Mouse (Mus musculus) 3T3-L1 (cell line): ENCODE data around the gene Aimp2.

Experiments
- DNase-seq: peaks from one replicate; pipeline ENCODE4 v3.0.0-alpha.2; 2015; ENCODE audit warnings: low read depth, low spot score

Aimp2 gene

DNA sequence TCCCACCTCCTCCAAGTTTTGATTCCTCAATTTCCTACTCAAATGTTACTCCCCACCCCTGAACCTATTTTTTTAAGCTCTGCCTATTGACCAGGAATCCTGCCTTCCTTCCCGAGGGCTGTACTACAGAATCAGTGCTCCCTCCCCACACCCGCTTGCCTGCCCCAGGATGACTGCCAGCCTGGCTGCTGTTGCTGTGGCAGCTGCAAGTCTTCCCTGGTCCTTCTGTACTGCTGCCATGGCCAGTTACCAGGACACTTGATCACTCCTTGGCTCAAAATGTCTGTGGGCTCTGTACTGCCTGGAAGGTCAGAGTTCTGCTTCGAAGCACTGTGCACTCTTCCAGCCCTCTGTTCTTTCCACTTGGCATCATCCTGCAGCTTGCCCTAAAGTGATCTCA, 7.5 kb downstream of the Aimp2 start:
- DNase-seq, result no peak

DNA sequence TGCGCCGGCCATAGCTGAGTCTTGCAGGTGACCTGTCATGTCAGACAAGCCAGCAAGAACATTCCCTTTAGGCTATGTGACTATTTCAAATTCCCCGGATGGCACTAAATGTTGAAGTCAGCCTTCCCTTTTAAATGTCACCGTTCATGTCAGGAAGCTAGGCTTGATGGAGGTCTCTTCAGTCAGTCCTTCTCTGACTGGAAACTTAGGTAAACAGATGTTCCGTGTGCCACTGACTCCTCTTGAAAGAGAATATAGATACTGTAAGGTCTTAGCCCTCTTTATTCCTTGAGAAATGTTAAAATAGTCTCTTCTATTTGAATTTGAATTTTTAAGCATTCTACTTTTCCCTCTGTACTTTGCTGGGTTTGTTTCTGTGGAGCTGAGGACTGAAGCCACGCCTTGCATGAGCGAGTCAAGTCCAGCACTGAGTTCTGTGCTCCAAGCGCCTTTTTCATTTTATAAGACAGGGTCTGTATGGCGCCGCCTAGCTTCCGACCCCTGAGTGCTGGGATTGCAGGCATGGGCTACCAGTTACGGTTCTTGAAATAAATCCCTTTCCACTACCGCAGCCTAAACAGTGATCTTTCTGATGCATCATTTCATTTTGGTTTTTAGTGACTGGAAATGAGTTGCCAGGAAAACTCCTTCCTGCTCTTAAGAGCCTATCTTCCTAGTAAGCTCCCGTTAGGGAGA, 11.9 kb downstream of the Aimp2 start, which contains the start of gene Ankrd61:
Gene Ankrd61, minus strand, starts transcription at position 51 of the 696 bp plus-strand sequence.
- DNase-seq, result no peak

DNA sequence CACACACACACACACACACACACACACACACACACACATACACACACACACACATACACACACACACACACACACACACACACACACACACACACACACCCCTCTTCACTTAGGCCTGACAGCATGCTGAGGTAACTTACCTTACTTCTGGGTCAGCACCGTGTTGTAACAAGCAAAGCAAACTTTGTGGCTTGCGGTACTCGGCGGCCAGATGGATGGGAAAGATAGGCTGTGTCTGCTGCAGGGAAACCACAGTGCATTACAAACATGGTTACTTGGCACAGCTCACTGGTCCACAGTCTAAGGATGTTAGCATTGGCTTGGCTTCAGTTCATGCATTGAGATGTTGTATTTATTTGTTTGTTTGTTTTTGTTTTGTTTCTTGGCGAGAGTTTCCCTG, 16.3 kb downstream of the Aimp2 start:
- DNase-seq, result no peak

DNA sequence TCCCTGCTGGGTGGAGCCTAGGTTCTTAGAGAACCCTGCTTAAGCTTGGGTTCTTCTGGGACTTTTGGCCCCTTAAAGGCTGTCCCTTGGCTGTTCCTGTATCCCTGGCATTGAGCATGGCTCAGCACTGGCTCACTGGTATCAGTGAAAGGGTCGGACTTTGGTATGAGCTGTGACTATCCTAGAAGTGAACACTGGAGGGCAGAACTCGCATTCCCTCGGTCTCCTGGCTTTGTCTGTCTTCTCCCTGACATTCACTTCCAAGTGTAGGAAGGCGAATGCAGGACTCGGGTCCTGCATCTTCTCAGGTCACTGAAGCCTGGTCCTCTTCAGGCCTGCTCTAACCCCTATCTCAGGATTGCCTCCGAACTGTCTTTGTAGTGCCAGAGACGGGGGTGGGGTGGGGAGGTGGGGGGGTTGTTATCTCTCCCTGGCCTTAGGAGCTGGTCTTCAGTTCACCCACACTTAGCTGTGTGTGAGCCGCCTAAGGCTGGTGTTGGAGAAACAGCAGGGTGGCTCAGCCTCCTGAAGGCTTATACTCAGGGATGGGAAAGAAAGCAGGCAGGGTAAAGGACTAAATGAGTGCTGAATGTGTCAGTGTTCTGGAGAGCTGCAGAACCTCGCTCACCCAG, 17.3 kb downstream of the Aimp2 start:
- no peak for DNase-seq

DNA sequence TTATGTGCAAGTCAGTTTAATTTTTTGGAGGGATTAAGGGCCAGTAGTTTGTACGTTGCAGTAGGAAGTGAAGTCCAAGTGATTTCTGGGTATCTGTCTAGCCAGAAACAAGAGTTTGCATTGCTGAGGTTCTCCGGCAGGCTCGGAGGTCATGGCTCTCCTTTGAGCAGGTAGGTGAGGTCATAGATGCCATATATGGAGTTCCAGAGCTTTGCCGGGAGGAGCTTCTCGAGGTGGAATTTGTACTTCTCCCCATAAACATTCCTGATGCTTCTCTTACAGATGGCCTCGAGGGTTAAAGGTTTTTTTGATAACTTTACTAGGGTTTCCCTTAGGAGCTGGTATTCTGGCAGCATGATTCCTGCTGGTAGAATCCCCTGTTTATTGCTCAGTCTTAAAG, 18.9 kb downstream of the Aimp2 start:
- no peak for DNase-seq

DNA sequence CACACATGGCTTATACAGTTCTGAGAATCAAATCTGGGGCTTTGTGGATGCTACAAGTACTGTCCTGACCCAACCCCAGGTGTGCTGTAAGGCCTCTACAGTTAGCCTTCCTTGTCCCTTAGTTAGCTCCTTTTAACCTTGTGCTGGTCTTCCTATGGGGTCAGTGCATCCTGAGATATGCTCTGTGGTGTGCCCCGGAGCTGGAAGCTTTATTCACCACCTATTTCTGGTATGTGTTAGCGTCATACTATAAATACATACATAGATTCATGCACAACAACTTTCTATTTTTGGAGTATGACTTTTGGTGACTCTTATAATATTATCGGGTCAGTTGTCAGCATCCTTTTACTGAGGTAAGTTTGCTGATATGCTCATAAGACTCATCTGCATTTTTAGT, 24.4 kb downstream of the Aimp2 start:
- DNase-seq, result no peak

DNA sequence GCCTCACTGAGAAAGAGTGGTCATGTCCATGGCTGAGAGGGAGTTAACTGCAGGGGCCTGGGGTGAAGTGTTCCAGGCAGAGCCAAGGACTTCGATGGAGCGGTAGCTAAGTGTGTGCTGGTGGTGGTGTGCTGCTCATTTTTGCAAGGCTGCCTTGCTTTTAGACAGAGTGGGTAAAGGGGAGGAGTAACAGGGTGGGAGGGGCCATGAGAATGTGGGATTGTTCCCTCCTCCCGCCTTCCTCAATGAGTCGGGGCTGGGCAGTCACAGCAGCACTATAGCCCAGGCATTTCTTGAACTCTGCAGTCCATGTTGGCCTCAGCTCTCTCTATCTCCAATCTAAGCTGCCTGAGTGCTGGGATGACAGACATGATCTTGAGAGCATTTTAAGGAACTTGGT, 35.1 kb downstream of the Aimp2 start:
- DNase-seq, result peak; percentile 11

DNA sequence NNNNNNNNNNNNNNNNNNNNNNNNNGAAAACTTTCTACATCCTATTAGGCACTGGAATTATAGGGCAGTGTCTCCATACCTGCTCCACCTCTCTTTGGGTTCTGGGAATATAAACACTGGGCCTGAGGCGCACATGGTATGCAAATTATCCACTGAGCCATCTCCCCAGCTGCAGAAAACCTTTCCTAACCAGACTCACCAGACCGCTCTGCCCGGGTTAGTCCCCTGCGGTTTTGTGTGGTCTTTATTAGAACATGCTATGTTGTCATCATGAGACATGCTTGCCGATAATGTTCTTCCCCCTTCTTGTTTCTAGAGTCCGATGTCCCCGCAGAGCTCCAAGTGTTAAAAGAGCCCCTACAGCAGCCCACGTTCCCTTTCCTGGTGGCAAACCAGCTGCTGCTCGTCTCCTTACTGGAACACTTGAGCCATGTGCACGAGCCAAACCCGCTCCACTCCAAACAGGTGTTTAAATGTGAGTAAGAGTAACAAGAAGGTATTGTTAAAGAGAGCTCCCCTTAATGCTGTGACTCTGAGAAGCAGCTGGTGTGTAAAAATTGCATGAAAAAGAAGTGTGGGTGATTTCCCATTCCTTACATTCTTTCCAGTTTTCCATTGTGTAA, 38.0 kb downstream of the Aimp2 start:
- no peak for DNase-seq
